Mouse (Mus musculus): ENCODE results near the gene Cep68. TPM values are rescaled to one million over a fixed set of nuclear protein-coding genes. Genes with fewer than 3 reads are reported as not detected.

Gene Cep68
- total RNA-seq, 2 experiments from 2014 or later: 44.1 to 44.2 TPM

GRCm38 (mm10) chr11:20202299-20203011 is 46.8 kb downstream of the Cep68 start:
- no peak for DNase-seq

- DNase-seq: peak; percentile 78
These were observed 47.5 kb downstream of the Cep68 start for GRCm38 (mm10) chr11:20201661-20202101.

GRCm38 (mm10) chr11:20200713-20201575 is 48.3 kb downstream of the Cep68 start, which contains the start of gene Rab1a:
Gene Rab1a (plus strand): TSS chr11:20201432.
- peak; percentile 100 for DNase-seq

GRCm38 (mm10) chr11:20193100-20193736 is 56.0 kb downstream of the Cep68 start:
- DNase-seq: no peak

GRCm38 (mm10) chr11:20187271-20187670 is 62.0 kb downstream of the Cep68 start:
- no peak for DNase-seq

Other genes with a start within 250 kb of the Cep68 start
- gene Actr2, start 136.5 kb downstream of the Cep68 start, total RNA-seq (2021): 100 to 1,000 TPM; 109 TPM
- 100 to 1,000 TPM; 178 to 180 TPM for gene Rab1a, start 48.0 kb downstream of the Cep68 start, total RNA-seq (2021)
- gene Slc1a4, start 83.3 kb upstream of the Cep68 start, total RNA-seq (2021): 1 to 10 TPM; 5.3 to 5.6 TPM

All from heart, postnatal 4 days (tissue).